Mouse (Mus musculus) lung, adult 2 months (tissue): ENCODE data around the gene Gm20388.

Experiments used
- CTCF ChIP-seq: fragments of 200-500 bp; IDR thresholded peaks from 2 replicates; pipeline ENCODE4 v1.5.1; 2011; ENCODE audit warnings: mild to moderate bottlenecking, low read length, control low read depth; ENCODE audit not compliant: insufficient read depth
- POLR2A ChIP-seq: fragments of 200-500 bp; IDR thresholded peaks from 2 replicates; pipeline ENCODE4 v1.6.1; 2011; ENCODE audit warnings: low read depth, mild to moderate bottlenecking, control low read depth, low read length, borderline replicate concordance; ENCODE audit errors: extremely low read depth

DNA sequence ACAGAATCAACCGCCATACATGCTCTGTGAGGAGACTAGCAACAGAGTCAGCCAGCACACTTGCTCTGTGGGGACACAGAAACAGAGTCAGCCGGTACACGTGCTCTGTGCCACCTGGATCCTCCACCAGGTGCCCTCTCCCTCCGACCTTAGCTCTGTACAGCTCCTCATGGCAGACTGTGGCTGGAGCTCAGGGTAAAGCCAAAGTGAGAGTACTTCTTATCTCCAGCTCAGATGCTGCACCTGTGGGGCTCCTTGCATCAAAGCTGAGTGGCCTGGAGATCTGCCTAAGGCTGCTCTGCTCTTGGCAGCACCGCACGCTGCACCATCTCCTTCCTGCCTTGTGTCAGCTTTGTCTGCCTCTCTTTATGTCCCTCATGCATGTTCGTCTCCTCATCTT, 4279.7 kb downstream of the Gm20388 start:
- TF ChIP-seq CTCF (no peak), POLR2A (no peak)
